Mouse (Mus musculus): ENCODE results near the gene Macf1.
"Not testable (repeated sequence)": the region's sequence is repeated elsewhere in the genome, so short reads cannot be mapped to it uniquely, and the experiment has no call there.

Gene Macf1

GRCm38 (mm10) chr4:123635428-123635827, 48.7 kb downstream of the Macf1 start:
- DNase-seq (ENCODE audit: low read depth, low spot score), result no peak

- no peak for DNase-seq (ENCODE audit: low read depth, low spot score)
These were observed 49.7 kb downstream of the Macf1 start for GRCm38 (mm10) chr4:123634436-123634835.

- no peak for DNase-seq (ENCODE audit: low read depth, low spot score)
These were observed 50.3 kb downstream of the Macf1 start for GRCm38 (mm10) chr4:123633874-123634273.

GRCm38 (mm10) chr4:123633370-123633769, 50.8 kb downstream of the Macf1 start:
- peak; percentile 58 for DNase-seq (ENCODE audit: low read depth, low spot score)

DNA sequence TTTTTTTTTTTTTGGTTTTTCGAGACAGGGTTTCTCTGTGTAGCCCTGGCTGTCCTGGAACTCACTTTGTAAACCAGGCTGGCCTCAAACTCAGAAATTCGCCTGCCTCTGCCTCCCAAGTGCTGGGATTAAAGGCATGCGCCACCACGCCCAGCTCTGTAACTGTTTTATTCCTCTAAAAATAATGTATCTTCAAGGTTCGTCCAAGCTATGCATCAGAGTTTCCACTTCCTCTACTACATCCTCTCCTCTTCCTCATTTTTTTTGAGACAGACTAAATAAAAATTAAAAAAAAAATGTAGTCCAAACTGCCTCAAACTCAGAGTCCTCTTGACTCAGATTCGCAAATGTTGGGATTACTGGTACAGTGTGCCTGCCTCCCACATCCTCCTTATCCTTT, 52.0 kb downstream of the Macf1 start:
- not testable (repeated sequence) for DNase-seq (ENCODE audit: low read depth, low spot score)

DNA sequence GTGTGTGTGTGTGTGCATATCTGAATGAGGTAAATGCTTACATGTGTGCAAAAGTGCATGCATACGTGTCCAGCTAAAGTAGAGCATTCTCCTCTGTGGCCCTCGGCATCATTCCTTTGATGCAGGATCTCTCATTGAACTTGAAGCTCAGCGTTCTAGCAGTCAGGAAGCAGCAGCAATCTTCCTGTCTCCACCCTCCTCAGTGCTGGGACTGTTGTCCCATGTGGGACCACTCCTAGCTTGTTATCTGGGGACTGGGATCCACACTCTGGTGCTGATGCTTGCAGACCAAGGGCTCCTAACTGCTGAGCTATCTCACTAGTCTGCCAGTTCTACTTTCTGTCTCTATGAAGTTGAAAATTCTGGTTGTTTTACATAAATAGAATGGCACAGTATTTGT, 52.5 kb downstream of the Macf1 start:
- no peak for DNase-seq (ENCODE audit: low read depth, low spot score)

DNA sequence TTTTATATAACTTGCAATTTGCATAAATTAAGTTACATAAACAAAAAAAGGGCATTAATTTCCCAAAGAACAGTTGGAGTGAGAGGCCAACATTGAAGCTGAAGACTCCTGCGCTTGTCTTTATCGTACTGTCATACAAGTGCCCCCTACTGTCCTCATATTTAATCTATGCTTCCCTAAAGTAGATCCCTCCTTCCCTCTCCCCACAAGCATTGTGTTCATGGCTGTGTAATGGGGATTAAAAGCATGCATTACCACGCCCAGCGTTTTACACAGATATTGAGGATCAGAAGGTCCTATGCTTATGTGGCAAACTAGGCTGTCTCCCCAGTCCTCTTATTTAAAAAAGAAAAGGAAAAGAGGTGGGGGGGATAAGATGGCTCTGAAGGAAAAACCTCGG, 56.5 kb downstream of the Macf1 start:
- DNase-seq (ENCODE audit: low read depth, low spot score), result no peak

GRCm38 (mm10) chr4:123625332-123626072, 58.7 kb downstream of the Macf1 start:
- DNase-seq (ENCODE audit: low read depth, low spot score), result no peak

DNA sequence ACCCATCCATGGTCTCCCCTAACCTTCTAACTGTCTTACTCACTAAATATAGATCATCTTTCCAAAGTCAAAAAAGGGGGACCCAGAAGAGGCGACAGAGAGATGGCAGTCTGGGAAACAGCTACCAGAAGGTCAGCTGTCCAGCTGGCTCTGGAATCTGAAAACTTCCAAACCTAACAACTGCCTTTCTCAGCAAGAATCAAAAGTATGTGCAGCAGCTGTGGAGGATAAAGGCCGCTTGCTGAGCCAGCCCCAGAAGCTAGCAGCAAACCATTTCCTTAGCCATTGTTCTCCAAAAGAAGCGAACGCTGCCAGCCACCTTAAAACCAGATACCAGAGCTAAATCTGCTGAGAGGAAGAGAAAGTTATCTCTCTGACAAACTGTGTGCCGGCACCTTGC, 59.7 kb downstream of the Macf1 start:
- peak; percentile 56 for DNase-seq (ENCODE audit: low read depth, low spot score)

DNA sequence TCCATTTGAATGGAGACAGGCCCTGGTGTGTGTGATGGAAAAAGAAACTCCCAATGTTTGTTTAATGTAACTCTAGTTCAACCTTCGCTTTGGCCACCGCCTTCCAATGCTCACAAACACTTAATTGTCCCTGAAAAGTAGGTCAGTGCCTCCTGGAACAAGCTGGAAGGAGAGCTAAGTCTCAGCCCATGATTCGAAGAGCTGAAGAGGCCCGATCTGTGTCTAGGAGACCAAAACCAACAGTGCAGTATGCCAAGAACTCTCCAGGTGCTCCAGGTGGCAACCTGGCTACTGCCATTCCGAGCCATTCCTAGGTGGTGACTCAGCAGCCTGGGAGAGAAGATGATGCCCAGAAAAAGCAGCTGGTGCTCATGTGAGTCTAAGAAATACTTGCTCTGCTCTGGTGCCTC, 60.4 kb downstream of the Macf1 start:
- DNase-seq (ENCODE audit: low read depth, low spot score), result no peak

DNA sequence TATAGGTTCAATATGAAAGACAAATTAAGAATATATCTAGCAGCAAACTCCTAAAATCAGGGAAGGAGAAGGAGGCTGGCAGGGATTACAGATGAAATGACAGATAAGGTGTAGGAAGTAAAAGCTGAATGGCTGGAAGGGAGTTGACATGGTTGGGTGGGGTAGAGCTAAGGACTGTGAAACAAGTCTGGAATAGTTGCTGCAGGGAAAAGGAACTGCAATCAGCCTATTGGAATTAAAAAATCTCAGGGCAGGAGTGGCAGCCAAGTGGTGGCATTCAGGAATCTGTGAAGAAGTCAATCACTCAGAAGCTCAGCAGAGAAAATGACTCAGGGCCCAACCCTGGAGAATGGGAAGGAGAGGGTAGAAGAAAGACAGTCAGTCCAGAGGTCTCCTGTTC, 62.4 kb downstream of the Macf1 start:
- DNase-seq (ENCODE audit: low read depth, low spot score), result no peak

- DNase-seq (ENCODE audit: low read depth, low spot score), result no peak
These were observed 66.3 kb downstream of the Macf1 start for GRCm38 (mm10) chr4:123617727-123618389.

GRCm38 (mm10) chr4:123616971-123617370, 67.2 kb downstream of the Macf1 start:
- DNase-seq (ENCODE audit: low read depth, low spot score), result no peak

DNA sequence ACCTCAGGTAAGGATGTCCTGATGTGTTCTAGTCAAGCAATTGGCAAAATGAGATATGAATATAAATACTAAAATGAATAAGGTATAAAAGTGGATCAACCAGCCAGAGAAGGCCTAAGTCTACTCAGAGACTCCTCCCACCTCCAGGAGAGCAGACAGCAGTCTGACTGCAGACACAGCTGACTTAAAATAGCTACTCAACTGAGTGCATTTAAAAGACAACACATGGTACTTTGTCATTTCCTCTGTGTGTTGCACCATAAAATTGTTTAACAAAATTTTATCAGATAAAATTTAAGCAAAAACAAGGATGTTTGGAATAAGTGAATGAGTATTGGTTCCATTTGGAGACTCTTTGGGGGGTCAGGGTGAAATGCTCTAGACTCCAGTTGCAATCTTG, 67.7 kb downstream of the Macf1 start:
- DNase-seq (ENCODE audit: low read depth, low spot score), result no peak

DNA sequence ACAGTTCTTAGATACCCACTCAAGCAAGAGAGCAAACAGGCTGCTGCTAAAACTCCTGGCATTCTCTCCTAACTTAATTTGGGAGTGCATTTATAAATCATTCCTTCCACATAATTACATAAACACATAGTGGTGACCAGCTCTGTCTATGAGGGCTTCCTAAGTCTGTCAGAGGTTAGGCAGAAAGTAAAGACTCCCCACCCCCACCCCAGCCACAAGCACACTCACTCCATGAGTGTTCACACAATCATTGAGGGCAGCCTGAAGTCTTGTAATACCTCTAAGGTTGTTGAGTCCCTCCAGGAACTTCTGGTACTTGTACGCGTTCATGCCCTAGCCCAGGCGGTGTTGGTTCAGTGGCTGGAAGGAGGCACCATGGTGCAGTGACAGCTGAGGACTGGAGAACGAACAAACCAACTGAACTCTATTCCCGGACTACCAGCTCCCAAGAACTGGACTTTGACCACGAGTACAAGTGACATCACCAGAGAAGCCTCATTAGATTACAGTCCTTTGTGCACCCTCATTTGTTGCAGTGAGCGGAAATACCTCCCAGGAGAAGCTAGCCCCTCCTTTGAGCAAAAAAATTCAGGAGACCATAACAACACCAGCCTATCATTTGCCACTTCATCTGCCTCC, 70.7 kb downstream of the Macf1 start:
- no peak for DNase-seq (ENCODE audit: low read depth, low spot score)

- no peak for DNase-seq (ENCODE audit: low read depth, low spot score)
These were observed 72.2 kb downstream of the Macf1 start for GRCm38 (mm10) chr4:123611940-123612339.

GRCm38 (mm10) chr4:123611241-123611640, 72.9 kb downstream of the Macf1 start:
- DNase-seq (ENCODE audit: low read depth, low spot score), result no peak

DNA sequence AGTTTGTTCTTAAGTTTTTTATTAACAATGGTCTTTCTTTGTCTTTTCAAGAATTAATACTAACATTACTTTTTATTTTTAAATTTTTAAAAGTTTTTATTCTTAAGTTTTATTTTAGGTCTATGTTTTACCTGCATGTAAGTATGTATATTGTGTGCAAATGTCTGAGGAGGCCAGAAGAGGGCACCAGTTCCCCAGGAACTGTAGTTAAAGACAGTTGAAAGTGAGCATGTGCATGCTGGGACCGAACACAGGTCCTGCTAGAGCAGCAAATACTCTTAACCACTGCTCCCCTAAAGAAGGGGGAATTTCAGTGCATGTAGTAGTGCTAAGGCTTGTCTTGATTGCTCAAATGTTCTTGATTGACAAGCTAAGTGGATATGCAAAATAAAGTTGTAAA, 77.0 kb downstream of the Macf1 start:
- DNase-seq (ENCODE audit: low read depth, low spot score), result no peak

DNA sequence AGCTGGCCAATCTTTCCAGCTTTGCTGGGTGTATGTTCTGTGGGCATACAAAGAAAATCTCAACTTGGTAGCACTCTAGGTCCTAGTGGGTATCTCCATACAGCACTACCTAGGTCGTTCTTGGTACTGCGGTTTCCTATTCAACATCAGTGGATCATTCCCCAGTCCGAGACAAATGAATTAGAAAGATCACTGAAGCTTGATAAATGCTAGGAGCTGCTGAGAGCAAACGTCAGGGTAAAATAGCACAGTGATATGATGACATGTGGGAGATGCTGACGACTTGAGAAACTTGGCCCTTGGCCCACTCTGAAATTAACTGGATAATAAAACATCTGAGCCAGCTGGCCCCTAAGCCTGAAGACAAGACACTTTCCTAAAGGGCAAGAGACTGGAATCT, 78.2 kb downstream of the Macf1 start:
- no peak for DNase-seq (ENCODE audit: low read depth, low spot score)

GRCm38 (mm10) chr4:123605309-123605708, 78.9 kb downstream of the Macf1 start:
- DNase-seq (ENCODE audit: low read depth, low spot score), result no peak

- no peak for DNase-seq (ENCODE audit: low read depth, low spot score)
These were observed 81.4 kb downstream of the Macf1 start for GRCm38 (mm10) chr4:123602700-123603261.

DNA sequence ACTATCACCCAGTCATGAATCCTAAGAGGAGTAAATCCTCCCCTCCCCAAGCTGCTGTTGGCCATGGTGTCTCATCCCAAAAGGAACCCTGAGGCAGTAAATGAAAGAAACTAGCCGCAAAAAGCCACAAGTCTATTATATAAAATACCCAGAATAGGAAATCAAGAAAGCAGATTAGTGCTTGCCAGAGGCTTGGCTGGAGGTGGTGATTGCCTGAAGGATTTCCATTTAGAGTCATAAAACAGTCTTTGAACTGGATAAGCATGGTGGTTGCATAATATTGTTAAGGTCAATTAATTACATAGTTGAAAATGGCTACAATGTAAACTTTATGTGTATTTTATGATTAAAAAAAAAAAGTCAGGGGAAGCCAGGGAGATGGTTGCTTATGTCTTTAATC, 83.1 kb downstream of the Macf1 start:
- no peak for DNase-seq (ENCODE audit: low read depth, low spot score)
